In the genomic region with DNA sequence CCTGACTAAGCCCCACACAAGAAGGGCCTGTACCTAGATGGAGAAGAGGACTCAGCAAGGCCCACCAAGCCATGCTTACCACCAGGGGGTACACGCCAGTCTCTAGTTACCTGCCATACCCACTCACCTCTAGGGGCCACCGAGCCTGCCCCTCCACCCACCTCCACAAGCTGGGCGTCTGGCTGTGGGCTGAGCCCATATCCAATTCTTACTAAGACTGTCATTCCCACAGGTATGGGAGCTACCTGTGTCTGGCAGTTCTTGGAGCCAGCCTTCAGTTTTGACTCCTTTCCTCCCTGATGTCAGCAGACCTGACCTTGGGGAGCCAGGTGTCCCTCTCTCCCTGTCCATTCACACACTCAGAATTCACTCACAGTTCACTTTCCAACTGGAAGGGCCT, we compare ENCODE assay signal across 8 mouse cellular contexts. TPM values are rescaled to one million over a fixed set of nuclear protein-coding genes. Genes with fewer than 3 reads are reported as not detected.
A peak's percentile ranks its signal among the peaks of the same experiment; 100 is the strongest.
DNase-seq lines count a peak whose midpoint lies in the region; ATAC-seq lines count a peak whose summit lies in the region.

No protein-coding gene starts in this region.

- ATAC-seq in kidney, embryonic 16.5 days (ENCODE audit: low FRiP score, low TSS enrichment): no peak
- ATAC-seq in forebrain, embryonic 13.5 days: no peak
- ATAC-seq in limb, embryonic 11.5 days (ENCODE audit: insufficient number of reproducible peaks, low FRiP score, low TSS enrichment, low read depth): no peak
- no peak for ATAC-seq in neural tube, embryonic 15.5 days (ENCODE audit: low FRiP score)

- H3K4me1 ChIP-seq in kidney, embryonic 16.5 days (ENCODE audit: insufficient read depth, low read length): peaks cover 30% of the 10 kb centered on the region
- H3K4me1 ChIP-seq in forebrain, embryonic 13.5 days: peaks cover 35% of the 10 kb centered on the region
- peaks cover 17% of the 10 kb centered on the region for H3K4me1 ChIP-seq in limb, embryonic 11.5 days (ENCODE audit: control insufficient read depth, insufficient read depth, low read length)
- peaks cover 22% of the 10 kb centered on the region for H3K4me1 ChIP-seq in neural tube, embryonic 15.5 days

- WGBS in kidney, embryonic 16.5 days: 71% methylated on average over 3 of the region's 3 CpGs
- 96% methylated on average over 3 of the region's 3 CpGs for WGBS in forebrain, embryonic 13.5 days
- 92% methylated on average over 3 of the region's 3 CpGs for WGBS in limb, embryonic 11.5 days
- WGBS in neural tube, embryonic 15.5 days: 87% methylated on average over 3 of the region's 3 CpGs

- H3K4me2 ChIP-seq in kidney, embryonic 16.5 days (replicated peaks; ENCODE audit: low read depth, low read length): peak overlapping the region; percentile 67
- H3K4me2 ChIP-seq in forebrain, embryonic 13.5 days: peak overlapping the region; percentile 70
- peak overlapping the region; percentile 46; the same call in 1 of the 2 replicates for H3K4me2 ChIP-seq in limb, embryonic 11.5 days (ENCODE audit: low read depth, severe bottlenecking)
- peak overlapping the region; percentile 98 for H3K4me2 ChIP-seq in neural tube, embryonic 15.5 days

- H3K4me3 ChIP-seq in kidney, embryonic 16.5 days (ENCODE audit: low read length): peak overlapping the region; percentile 73
- peak overlapping the region; percentile 55 for H3K4me3 ChIP-seq in forebrain, embryonic 13.5 days
- peak overlapping the region; percentile 3; the same call in 1 of the 2 replicates for H3K4me3 ChIP-seq in limb, embryonic 11.5 days (ENCODE audit: low read depth, low read length)
- H3K4me3 ChIP-seq in neural tube, embryonic 15.5 days (replicated peaks): peak overlapping the region; percentile 48; the same call in 1 of the 2 replicates

- no peaks in the 10 kb centered on the region for H3K9me3 ChIP-seq in kidney, embryonic 16.5 days (ENCODE audit: low read length)
- no peaks in the 10 kb centered on the region for H3K9me3 ChIP-seq in forebrain, embryonic 13.5 days (replicated peaks)
- H3K9me3 ChIP-seq in limb, embryonic 11.5 days (ENCODE audit: control insufficient read depth, low read length): no peaks in the 10 kb centered on the region
- no peaks in the 10 kb centered on the region for H3K9me3 ChIP-seq in neural tube, embryonic 15.5 days (replicated peaks)

- H3K9ac ChIP-seq in kidney, embryonic 16.5 days (replicated peaks; ENCODE audit: low read length): peak overlapping the region; percentile 82
- H3K9ac ChIP-seq in forebrain, embryonic 13.5 days: 0 out of 2 replicates have a peak overlapping the region, but pooled peaks have one; percentile 72
- H3K9ac ChIP-seq in limb, embryonic 11.5 days (ENCODE audit: low read length): no peak overlapping the region; the same call in 1 of the 2 replicates
- no peak overlapping the region for H3K9ac ChIP-seq in neural tube, embryonic 15.5 days (replicated peaks)

- DNase-seq in kidney, postnatal 14 days: no peak
- DNase-seq in limb, embryonic 11.5 days (ENCODE audit: low spot score): no peak
- no peak for DNase-seq in right cerebral cortex, postnatal 25 days
- DNase-seq in Muller cell, postnatal 12 days (ENCODE audit: inconsistent ontology term): no peak
- no peak for DNase-seq in spleen, postnatal 14 days (ENCODE audit: low spot score in 2 of 2)

- H3K27me3 ChIP-seq in kidney, embryonic 16.5 days (ENCODE audit: insufficient read depth, low read length): no peaks in the 10 kb centered on the region
- no peaks in the 10 kb centered on the region for H3K27me3 ChIP-seq in forebrain, embryonic 13.5 days
- H3K27me3 ChIP-seq in limb, embryonic 11.5 days (ENCODE audit: control insufficient read depth, insufficient read depth, low read length): no peaks in the 10 kb centered on the region
- H3K27me3 ChIP-seq in neural tube, embryonic 15.5 days (replicated peaks): no peaks in the 10 kb centered on the region

- H3K27ac ChIP-seq in kidney, embryonic 16.5 days (ENCODE audit: low read length): peak overlapping the region; percentile 77
- no peak overlapping the region for H3K27ac ChIP-seq in forebrain, embryonic 13.5 days
- 0 out of 2 replicates have a peak overlapping the region, but pooled peaks have one; percentile 14 for H3K27ac ChIP-seq in limb, embryonic 11.5 days (replicated peaks; ENCODE audit: low read depth, low read length)
- H3K27ac ChIP-seq in neural tube, embryonic 15.5 days (replicated peaks): no peak overlapping the region

- H3K36me3 ChIP-seq in kidney, embryonic 16.5 days (ENCODE audit: insufficient read depth, low read length): peaks cover 17% of the 10 kb centered on the region
- H3K36me3 ChIP-seq in forebrain, embryonic 13.5 days (ENCODE audit: poor library complexity, severe bottlenecking): peaks cover 8% of the 10 kb centered on the region
- peaks cover 2% of the 10 kb centered on the region; the same call in 1 of the 2 replicates for H3K36me3 ChIP-seq in limb, embryonic 11.5 days (ENCODE audit: control insufficient read depth, insufficient read depth, low read length)
- H3K36me3 ChIP-seq in neural tube, embryonic 15.5 days: no peaks in the 10 kb centered on the region

RNA-seq across cellular contexts. Expression of gene Smtn, which starts 2.7 kb away (rescaled TPM):
- polyA plus RNA-seq in kidney, embryonic 16.5 days (2015; fragmentation: Nextera tagmentation; extraction: Ambion mirVana): 110 and 116 TPM in 2 replicates
- 21.8 and 21.9 TPM in 2 replicates for polyA plus RNA-seq in forebrain, embryonic 13.5 days (2015; fragmentation: Nextera tagmentation; extraction: Ambion mirVana)
- 38.8 TPM in 2 replicates for polyA plus RNA-seq in limb, embryonic 11.5 days (2014; fragmentation: Nextera tagmentation; extraction: Ambion mirVana)
- polyA plus RNA-seq in neural tube, embryonic 15.5 days (2015; fragmentation: Nextera tagmentation; extraction: Ambion mirVana): 18.5 and 28.1 TPM in 2 replicates

RNA-seq across cellular contexts. Expression of gene Selenom, which starts 23.2 kb away (rescaled TPM):
- 113 and 114 TPM in 2 replicates for polyA plus RNA-seq in kidney, embryonic 16.5 days (2015; fragmentation: Nextera tagmentation; extraction: Ambion mirVana)
- polyA plus RNA-seq in forebrain, embryonic 13.5 days (2015; fragmentation: Nextera tagmentation; extraction: Ambion mirVana): 28.2 and 30.3 TPM in 2 replicates
- 53.0 and 54.6 TPM in 2 replicates for polyA plus RNA-seq in limb, embryonic 11.5 days (2014; fragmentation: Nextera tagmentation; extraction: Ambion mirVana)
- 174 and 188 TPM in 2 replicates for polyA plus RNA-seq in neural tube, embryonic 15.5 days (2015; fragmentation: Nextera tagmentation; extraction: Ambion mirVana)

RNA-seq across cellular contexts. Expression of gene Inpp5j, which starts 33.1 kb away (rescaled TPM):
- 2.8 and 3.1 TPM in 2 replicates for polyA plus RNA-seq in kidney, embryonic 16.5 days (2015; fragmentation: Nextera tagmentation; extraction: Ambion mirVana)
- polyA plus RNA-seq in forebrain, embryonic 13.5 days (2015; fragmentation: Nextera tagmentation; extraction: Ambion mirVana): 1.1 and 1.5 TPM in 2 replicates
- polyA plus RNA-seq in limb, embryonic 11.5 days (2014; fragmentation: Nextera tagmentation; extraction: Ambion mirVana): 0.08 TPM in 1 of 2 replicates, not detected in the other
- 11.6 TPM in 2 replicates for polyA plus RNA-seq in neural tube, embryonic 15.5 days (2015; fragmentation: Nextera tagmentation; extraction: Ambion mirVana)

RNA-seq across cellular contexts. Expression of gene Pla2g3, which starts 49.6 kb away (rescaled TPM):
- polyA plus RNA-seq in kidney, embryonic 16.5 days (2015; fragmentation: Nextera tagmentation; extraction: Ambion mirVana): 0.32 and 0.56 TPM in 2 replicates
- polyA plus RNA-seq in forebrain, embryonic 13.5 days (2015; fragmentation: Nextera tagmentation; extraction: Ambion mirVana): 0.44 and 0.58 TPM in 2 replicates
- 0.75 and 0.76 TPM in 2 replicates for polyA plus RNA-seq in limb, embryonic 11.5 days (2014; fragmentation: Nextera tagmentation; extraction: Ambion mirVana)
- 2.4 and 3.7 TPM in 2 replicates for polyA plus RNA-seq in neural tube, embryonic 15.5 days (2015; fragmentation: Nextera tagmentation; extraction: Ambion mirVana)

Comparison
In these comparisons a context has a peak if more than half of its experiments do, and no peak if none do; other contexts are left out.
1. H3K27ac ChIP-seq: peak in kidney, embryonic 16.5 days (single experiment) and limb, embryonic 11.5 days (single experiment); none in forebrain, embryonic 13.5 days (single experiment) and neural tube, embryonic 15.5 days (single experiment).
2. H3K4me2 ChIP-seq: peak in every context shown above with its lines; median percentile 98 in neural tube, embryonic 15.5 days; 70 in forebrain, embryonic 13.5 days; 67 in kidney, embryonic 16.5 days; 46 in limb, embryonic 11.5 days.
3. H3K4me3 ChIP-seq: peak in every context shown above with its lines; median percentile 73 in kidney, embryonic 16.5 days; 55 in forebrain, embryonic 13.5 days; 48 in neural tube, embryonic 15.5 days; 3 in limb, embryonic 11.5 days.
4. H3K9ac ChIP-seq: peak in kidney, embryonic 16.5 days (single experiment) and forebrain, embryonic 13.5 days (single experiment); none in limb, embryonic 11.5 days (single experiment) and neural tube, embryonic 15.5 days (single experiment).